Mouse (Mus musculus): Measurements from ENCODE around the gene Zfp748.

Zfp748 gene

DNA sequence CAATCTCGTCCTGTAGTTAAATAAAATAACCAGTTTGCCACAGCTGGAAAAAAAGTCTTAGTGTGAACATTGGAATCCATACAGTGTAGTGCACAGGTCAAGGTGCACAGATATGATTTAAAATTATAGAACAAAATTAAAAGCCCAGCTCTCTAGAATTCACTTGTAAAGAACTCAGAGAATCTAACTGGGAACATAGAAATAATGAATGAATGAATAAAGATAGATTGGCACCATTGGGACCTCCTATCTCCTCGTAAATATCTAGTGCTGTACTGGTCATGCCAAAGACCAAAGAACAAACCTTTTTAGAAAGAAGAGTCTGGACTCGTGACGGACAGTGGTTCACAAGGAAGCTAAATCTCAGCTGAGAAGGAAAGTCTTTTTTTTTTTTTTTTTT lies at the start of gene Zfp748:
TSS of gene Zfp748 (minus strand) at position 101 of the 400 bp plus-strand sequence.
- no peak for DNase-seq

DNA sequence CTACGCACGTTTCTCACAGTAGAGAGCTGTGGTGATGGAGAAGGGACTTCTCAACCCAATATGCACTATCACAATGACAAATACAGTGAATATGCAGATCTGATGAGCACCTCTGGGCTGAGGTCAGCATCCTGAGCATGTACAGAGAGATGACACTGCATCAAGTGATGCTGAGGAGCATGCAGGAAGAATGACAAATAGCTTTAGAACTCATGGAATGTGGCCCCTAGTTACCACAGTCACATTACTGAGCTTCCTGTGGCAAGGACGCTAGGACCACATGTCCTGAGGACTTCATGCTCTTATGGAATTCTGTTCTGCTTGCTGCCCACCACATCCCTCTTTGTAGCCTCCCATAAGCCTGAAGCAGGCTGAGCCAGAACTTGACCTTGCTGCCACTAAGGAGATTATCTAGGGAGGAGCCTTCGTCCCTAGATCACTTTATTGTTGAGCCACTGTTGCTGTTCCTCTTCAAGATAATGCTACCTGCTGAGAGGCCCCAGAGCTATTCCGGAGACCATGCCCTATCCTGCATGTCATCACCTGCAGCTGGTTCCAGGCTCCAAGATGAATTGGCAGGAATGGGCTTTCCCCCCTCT lies 19.1 kb upstream of the Zfp748 start:
- no peak for DNase-seq

DNA sequence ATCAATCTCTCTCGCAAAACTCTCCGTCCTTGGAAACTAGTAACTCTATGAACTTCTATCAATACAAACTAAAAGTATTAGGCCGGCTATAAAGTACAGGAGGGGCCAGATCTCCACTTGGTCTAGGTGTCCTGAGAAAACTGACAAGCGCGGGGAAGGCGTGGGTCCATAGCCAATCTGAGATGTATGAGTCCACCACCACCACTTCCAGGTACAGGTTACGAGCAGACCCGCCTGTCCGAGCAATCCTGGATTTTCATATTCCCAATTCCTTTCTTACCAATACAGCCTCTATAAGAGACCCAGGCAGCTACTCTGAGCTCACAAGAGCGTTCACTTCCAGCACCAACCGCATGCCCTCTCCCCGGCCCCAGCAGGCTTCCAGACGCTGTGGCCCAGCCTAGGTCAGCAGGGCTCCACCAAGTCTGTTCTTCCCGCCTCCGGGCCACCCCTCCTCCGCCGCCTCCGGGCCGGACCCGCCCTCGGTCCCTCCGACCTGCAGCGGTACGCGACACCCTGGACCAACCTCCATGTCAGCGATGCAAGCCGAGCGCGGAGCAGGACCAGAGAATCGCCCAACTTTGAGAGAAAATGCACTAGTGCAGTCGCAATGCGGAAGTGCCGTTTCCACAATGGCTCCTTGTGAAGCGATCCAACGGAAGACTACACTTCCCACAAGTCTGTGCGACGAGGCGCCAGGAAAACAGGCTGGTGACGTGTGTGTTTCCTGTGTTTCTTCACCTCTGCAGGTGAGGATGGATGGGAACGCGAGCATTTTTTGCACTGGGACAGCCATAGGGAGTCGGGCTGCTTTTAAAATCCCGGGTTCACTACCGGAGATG lies 904 bp downstream of the Zfp748 start:
- peak; percentile 93 for DNase-seq

DNA sequence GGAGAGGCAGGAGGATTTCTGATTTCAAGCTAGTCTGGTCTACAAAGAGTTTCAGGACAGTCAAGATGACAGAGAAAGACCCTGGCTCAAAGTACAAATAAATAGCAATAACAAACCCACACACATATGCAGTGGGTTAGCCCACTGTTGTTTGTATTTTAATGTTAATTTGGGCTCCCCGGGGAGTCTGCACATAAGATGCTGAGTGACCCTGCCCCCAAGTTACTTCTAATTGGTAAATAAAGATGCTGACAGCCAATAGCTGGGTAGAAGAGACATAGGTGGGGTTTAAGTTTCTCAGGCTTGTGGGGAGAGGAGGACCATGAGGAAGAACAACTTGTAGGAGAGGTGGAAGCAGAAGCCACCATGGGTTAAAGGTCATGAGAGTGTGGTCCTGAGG lies 7.7 kb downstream of the Zfp748 start:
- no peak for DNase-seq

DNA sequence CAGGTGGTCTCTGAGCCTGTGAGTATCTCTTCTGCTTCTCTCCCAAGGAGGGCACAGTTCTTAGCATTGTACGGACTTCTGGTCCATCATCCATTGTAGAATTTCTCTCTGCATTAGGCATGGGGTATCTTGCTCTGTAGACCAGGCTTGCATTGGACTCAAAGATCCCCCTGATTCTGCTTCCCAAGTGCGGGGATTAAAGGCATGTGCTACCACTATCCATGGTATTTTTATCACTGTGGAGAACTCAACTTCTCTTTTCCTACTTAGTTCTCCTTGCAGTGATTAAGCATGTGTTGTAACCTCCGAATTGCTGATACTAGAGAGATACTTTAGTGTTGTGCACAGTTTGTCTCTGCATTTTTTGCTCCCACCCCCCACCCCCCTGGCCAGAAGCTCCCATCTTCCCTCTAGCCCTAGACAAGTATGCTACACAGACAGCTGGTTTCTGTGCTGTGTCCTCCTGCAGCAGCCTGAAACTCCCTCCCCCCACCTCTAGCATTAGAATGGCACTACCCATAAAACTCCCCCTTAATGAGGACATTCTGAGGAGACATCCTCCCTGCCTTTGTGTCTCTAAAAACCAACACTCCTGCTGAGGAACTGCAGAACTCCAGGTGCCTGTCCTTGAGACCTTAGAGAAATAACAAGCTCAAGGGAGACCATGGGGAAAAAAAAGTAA lies 26.4 kb downstream of the Zfp748 start:
- no peak for DNase-seq

DNA sequence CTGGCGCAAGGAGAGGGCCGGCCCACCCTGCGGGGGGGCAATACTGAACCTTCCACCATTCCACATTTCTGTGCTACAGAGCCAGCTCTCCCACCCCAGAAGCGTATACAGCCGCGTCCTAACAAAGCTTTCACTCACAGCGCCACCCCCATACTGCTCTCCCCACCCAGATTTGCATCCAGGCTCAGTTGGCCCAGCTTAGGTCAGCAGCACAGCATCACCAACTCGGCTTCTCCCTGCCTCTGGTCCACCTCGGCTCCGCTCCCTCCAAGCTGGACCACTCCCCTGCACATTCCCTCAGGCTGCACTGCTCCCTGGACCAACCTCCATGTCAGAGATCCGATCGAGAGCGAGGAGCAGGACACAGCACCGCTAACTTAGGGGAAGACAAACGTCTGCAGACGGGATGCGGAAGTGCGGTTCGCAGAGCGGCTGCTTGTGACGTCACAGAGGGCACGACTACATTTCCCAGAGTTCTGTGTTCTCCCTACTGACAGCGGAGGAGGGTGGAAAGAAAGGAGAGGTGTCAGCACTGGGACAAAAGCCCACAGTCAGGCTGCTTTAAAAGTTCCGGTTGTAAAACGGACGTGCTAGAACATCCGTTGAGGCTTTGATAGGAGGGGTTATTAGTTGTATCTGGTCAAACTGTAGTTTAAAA lies 27.7 kb downstream of the Zfp748 start, which contains the start of the genes Gm26965 and Zfp87:
TSS of gene Gm26965 (minus strand) at position 399 of the 658 bp plus-strand sequence.
TSS of gene Zfp87 (minus strand) at position 425 of the 658 bp plus-strand sequence.
- peak; percentile 95 for DNase-seq

DNA sequence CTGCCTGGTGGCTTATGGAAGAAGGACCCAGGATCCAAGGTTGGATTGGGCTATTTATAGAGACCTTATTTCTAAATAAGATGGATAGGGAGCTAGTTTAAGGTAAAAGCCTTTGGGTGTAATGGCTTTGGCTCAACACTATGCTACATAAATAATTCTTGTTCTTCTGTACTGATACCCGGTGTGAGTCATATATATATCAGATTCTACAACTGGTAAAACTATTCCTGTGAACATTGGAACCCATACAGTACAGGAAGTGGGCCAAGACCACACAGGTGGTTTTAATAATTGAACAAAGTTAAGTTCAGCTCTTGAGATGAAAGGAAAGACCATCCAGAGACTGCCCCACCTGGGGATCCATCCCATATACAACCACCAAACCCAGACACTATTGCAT lies 52.7 kb downstream of the Zfp748 start:
- DNase-seq: no peak

DNA sequence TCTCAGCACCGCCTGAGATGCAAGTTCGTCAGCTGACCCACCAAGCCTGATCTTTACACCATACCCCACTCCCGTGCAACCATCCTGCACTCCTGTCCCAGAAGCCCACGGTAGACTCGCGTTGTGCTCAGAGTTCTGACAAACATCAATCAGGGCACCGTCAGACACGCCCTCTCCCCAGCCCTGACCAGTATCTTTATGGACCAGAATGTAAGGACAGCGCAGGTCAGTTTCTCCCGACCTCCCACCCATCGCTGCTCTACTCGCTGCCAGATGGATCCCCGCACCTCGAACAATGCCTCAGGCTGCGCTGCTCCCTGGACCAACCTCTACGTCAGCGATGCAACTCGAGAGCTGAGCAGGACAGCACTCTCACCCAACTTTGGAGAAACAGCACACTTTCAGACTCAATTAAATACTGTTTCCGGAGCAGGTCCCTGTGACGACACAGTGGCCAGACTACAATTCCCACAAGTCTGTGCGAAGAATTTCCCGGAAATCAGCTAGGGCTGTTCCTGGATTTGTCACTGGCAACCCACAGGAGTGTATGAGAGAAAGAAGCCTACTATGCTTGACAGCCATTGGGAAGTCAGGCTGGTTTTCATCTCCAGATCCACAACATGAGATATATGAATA lies 53.4 kb downstream of the Zfp748 start, which contains the start of gene Zfp58:
TSS of gene Zfp58 (minus strand) at position 472 of the 636 bp plus-strand sequence.
- DNase-seq: peak; percentile 92

DNA sequence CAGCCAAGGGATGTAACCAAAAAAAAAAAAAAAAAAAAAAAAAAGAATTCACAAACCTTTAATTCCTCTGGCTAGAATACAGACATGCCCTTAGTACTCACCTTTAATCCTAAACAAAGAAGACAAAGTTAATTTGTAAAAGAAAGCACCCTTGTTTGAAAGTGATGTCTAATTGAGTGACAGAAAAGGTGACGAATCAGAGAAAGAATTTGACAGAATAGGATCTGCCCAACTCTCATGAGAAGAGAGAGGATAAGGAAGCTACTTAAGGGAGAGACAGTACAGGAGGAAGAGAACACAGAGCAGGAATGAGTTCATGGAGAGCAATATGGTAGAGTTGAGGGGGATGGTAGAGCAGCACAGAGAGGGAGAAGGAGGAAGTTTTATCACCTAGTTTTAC lies 58.0 kb downstream of the Zfp748 start:
- DNase-seq: no peak

All from kidney, adult 9 months (tissue).